Mouse (Mus musculus) macrophage (primary cell): ENCODE measurements around the gene Kprp. TPM values are rescaled to one million over a fixed set of nuclear protein-coding genes. Genes with fewer than 3 reads are reported as not detected.
"Not testable (repeated sequence)": the region's sequence is repeated elsewhere in the genome, so short reads cannot be mapped to it uniquely, and the experiment has no call there.

Experiments
- H3K27ac ChIP-seq: fragments of 350-480 bp; formaldehyde crosslinking; 2 replicates; pipeline ENCODE4 v1.9.0; 2021
- H3K36me3 ChIP-seq: fragments of 350-480 bp; formaldehyde crosslinking; 2 replicates; pipeline ENCODE4 v1.9.0; 2021; ENCODE audit errors: inconsistent target
- H3K4me3 ChIP-seq: fragments of 350-480 bp; formaldehyde crosslinking; 2 replicates; pipeline ENCODE4 v1.9.0; 2021; ENCODE audit errors: inconsistent target
- H3K79me2 ChIP-seq: fragments of 350-480 bp; formaldehyde crosslinking; 2 replicates; pipeline ENCODE4 v1.9.0; 2021; ENCODE audit errors: inconsistent target
- WGBS: methylation state at CpG from one replicate; pipeline ENCODE4 v1.1.7; 2026; ENCODE audit warnings: inconsistent platforms; ENCODE audit not compliant: missing documents; 5-methylcytosine and 5-hydroxymethylcytosine counted together
- polyA plus RNA-seq: library from polyadenylated mRNA; stranded (reverse); fragments of 250-400 nt; gene quantifications from 3 replicates; pipeline ENCODE4 v1.2.4, GENCODE M21; 2018; ENCODE audit warnings: inconsistent platforms
- total RNA-seq, 78 experiments: library from RNA; depleted of rRNA; stranded (reverse); fragments of 250-400 nt; gene quantifications; 1 replicate in 9 of 78; 2 replicates in 24 of 78; 3 replicates in 43 of 78; 4 replicates in 2 of 78; pipeline ENCODE4 v1.2.4; 2018; ENCODE audit warnings: inconsistent platforms in 56 of 78

Kprp gene
- total RNA-seq (2018; cell fraction: chromatin; rRNA removed) = not detected
- total RNA-seq (2018; cell fraction: cytosol; rRNA removed) = not detected
- total RNA-seq (2018; cell fraction: nucleus; rRNA removed) = not detected
- not detected in 3 replicates for polyA plus RNA-seq

DNA sequence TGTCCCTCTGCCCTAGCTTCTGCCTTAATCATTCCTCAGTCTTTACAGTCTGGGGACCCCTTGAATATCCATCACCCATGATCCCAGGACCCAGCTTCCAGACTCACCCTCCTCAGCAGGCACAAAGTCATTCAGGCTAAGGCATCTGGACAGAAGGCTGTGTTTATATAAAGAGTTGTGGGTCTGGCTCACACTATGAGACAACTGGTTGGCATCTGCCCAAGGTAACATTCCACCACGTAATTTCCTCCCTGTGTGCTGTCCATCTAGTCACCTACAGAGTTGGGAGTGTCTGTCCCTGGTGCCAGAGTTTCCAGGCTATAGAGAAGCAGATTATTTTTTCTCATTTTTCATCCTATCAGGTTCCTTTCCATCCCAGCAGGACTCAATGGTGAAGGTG lies at the start of gene Kprp:
Gene Kprp (minus strand): TSS at position 140 of the 400 bp plus-strand sequence.
- no peak within 1 kb of the TSS for H3K27ac ChIP-seq
- no peak within 1 kb of the TSS for H3K4me3 ChIP-seq
- no peaks in the 10 kb centered on the region for H3K36me3 ChIP-seq
- H3K79me2 ChIP-seq = no peaks in the 10 kb centered on the region
- WGBS = 35% methylated on average over 1 of the region's 1 CpGs

DNA sequence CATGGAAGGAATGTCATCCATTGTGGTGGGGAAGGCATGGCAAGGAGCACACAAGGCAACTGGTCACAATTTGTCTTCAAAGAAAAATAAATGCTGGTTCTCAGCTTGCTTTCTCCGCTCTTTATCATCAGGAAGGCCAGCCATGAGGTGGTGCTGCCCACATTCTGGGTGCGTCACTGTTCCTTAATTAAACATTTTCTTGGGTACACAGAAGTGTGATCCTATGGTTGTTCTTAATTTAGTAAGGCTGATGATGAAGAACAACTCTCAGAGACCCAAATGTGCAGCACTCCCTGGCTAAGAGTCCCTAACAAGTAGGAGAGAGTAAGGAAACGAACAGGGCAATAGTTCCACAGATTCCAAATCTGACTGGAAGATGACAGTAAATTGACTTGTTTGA lies 47.1 kb upstream of the Kprp start:
- H3K36me3 ChIP-seq = no peaks in the 10 kb centered on the region
- H3K27ac ChIP-seq = no peak overlapping the region
- 83% methylated on average over 3 of the region's 3 CpGs for WGBS
- no peaks in the 10 kb centered on the region for H3K79me2 ChIP-seq
- H3K4me3 ChIP-seq = no peak overlapping the region

DNA sequence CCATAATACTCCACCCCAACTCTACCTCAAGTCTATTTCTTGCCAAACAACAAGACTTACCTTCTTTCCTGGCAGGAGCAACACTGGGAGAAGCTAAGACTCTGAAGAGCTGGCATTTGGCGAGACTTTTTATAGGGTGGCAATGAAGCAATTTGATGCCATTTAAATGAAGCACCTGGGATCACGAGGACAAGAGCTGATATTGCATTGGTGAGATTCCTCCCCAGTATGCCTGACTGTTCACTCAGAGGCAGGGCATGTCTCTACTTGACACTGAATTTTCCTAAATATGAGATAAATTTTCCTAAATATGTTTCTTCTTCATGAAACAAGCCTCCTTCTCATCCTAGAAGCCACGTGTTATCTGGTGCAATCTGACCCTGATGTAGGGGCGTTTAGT lies 43.1 kb upstream of the Kprp start, which contains the start of gene 2310050C09Rik:
Gene 2310050C09Rik (minus strand): TSS at position 101 of the 400 bp plus-strand sequence.
- Histone ChIP-seq H3K27ac (no peak within 1 kb of the TSS), H3K4me3 (no peak within 1 kb of the TSS), H3K36me3 (no peaks in the 10 kb centered on the region), H3K79me2 (no peaks in the 10 kb centered on the region)
- WGBS = 79% methylated on average over 4 of the region's 4 CpGs

DNA sequence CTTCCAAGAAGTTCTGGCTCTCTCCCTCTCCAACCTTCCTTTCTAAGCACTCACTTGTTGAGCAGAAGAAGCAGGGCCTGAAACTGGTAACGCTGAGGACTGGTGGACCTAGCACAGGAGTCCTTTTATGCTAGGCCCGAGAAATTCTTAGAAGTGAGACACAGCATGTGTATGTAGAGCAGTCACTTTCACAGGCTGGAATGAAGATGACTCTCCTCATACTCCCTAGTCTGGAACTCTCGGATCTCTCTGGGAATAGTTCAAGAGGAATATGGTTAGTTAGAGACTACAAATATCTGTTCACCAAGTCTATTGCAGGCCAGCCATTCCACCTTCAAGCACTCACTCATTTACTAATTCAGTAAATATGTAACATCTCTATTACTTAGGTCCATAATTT lies 24.1 kb upstream of the Kprp start, which contains the start of gene Lce1l:
Gene Lce1l (minus strand): TSS at position 101 of the 400 bp plus-strand sequence.
- Histone ChIP-seq H3K36me3 (no peaks in the 10 kb centered on the region), H3K4me3 (no peak within 1 kb of the TSS), H3K27ac (no peak within 1 kb of the TSS), H3K79me2 (no peaks in the 10 kb centered on the region)
- 86% methylated on average over 3 of the region's 3 CpGs for WGBS

DNA sequence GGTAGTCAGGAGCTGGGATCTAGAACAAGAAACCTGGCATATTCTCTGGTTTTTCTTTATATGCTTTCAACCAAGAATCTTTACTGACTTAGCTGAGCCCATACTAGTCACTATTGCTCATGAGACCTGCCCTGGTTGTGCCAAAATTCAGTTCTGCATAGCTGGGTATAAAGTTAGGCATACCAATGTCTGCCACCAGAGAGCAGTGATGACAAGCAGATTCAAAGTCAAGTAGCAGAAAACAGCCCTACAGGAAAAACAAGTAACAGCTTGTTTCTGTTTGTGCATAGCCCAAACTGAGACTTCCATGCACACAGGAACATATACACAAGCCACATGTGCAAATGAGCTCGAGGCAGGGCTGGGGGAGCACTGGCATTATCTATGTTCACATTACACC lies 1.2 kb downstream of the Kprp start:
- no peak overlapping the region for H3K27ac ChIP-seq
- no peak overlapping the region for H3K4me3 ChIP-seq
- H3K36me3 ChIP-seq = no peaks in the 10 kb centered on the region
- WGBS = 6% methylated on average over 1 of the region's 1 CpGs
- H3K79me2 ChIP-seq = no peaks in the 10 kb centered on the region

DNA sequence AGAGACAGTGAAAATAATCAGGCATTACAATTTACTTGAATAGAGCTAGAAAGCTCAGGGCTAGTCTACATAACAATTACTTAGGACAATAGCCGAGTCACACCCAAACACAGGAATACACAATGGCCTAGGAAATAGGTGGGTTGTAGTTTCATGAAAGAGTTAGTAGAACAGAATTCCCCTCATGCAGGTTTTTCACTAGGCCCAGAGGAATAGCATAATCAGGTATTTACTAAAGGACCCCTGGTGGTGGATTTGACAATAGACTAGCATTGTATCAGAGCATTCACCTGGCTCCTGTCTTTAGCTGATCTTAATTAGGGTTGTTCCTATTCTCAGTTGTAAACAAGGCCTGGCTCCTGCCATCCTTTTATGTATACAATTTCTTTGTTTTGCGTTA lies 11.0 kb downstream of the Kprp start:
- not testable (repeated sequence) for H3K27ac ChIP-seq, H3K4me3 ChIP-seq, H3K36me3 ChIP-seq, H3K79me2 ChIP-seq
- 88% methylated on average over 2 of the region's 2 CpGs for WGBS

DNA sequence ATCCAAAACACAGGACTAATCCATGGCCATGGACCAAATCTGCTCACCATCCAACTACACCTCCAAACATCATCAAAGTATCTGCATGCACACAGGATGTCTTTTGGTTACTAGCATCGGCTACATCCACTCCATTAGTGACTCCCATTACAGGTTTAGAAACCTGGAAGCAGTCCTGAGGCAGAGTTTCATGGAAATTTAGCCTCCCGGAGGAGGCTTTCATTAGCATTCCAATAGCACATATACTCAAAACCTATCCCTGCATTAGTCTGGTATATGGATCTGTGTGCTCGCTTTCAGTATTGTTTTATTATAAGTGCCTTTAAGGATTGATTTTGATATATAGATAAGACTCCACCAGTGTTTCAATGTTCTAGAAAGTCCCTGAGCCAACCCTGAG lies 11.5 kb downstream of the Kprp start:
- Histone ChIP-seq H3K27ac (no peak overlapping the region), H3K36me3 (no peaks in the 10 kb centered on the region), H3K4me3 (no peak overlapping the region), H3K79me2 (no peaks in the 10 kb centered on the region)
- 82% methylated on average over 3 of the region's 3 CpGs for WGBS

DNA sequence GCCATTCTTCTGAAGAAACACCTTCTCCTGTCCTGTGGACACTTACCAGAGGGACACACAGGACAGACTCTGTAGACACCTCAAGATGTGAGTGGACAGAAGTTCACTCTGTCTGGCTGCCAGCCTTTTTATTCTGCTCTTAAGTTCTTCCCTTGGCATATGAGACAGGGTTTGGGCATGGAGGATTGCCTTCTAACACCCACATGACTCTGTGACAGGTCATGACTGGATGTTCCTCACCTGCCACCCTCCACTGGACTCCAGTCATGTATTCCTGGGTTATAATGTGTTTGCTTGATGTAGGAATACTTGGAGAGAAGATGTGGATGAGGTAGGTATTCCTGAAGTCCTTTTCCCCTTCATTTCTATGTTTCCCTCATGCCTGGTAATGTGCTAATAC lies 19.3 kb downstream of the Kprp start, which contains the start of gene Lce1k:
Gene Lce1k (minus strand): TSS at position 101 of the 400 bp plus-strand sequence.
- H3K27ac ChIP-seq = no peak within 1 kb of the TSS
- H3K36me3 ChIP-seq = no peaks in the 10 kb centered on the region
- no peaks in the 10 kb centered on the region for H3K79me2 ChIP-seq
- H3K4me3 ChIP-seq = no peak within 1 kb of the TSS

DNA sequence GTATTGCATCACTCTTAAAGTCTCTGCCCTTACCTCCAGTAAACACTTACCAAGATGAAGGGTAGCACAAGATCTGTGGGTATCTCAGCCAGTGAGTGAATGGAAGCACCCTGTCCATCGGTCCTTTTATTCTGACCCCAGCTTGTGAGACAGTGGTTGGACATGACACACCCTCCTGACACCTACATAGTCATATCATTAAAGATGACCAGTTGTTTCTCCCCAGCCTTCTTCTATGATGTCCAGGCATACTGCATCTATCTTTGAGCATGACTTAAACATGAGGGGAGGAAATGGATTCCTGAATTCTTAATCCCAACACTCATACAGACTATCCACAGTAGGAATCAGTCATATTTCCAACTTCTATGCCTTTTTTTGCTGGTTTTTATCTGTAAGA lies 36.6 kb downstream of the Kprp start, which contains the start of gene Lce1j:
Gene Lce1j (minus strand): TSS at position 101 of the 400 bp plus-strand sequence.
- Histone ChIP-seq H3K4me3 (no peak within 1 kb of the TSS), H3K27ac (no peak within 1 kb of the TSS), H3K79me2 (no peaks in the 10 kb centered on the region), H3K36me3 (no peaks in the 10 kb centered on the region)
- WGBS = 79% methylated on average over 1 of the region's 1 CpGs

DNA sequence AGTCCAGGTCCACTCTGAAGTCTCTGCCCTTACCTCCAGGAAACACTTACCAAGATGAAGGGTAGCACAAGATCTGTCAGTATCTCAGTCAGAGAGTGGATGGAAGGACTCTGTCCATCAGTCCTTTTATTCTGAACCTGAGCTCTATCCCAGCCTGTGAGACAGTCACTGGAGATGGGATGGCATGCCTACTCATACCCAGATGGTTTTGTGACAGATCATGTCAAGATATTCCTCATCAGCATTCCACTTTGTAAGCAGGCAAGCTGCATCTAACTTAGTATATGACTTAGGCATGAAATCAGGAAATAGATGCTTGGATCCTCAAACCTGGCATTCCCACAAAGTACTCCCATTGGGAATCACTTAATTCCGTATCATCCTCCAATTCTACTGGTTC lies 48.2 kb downstream of the Kprp start, which contains the start of gene Lce1i:
Gene Lce1i (minus strand): TSS at position 101 of the 400 bp plus-strand sequence.
- WGBS = 63% methylated on average over 1 of the region's 1 CpGs

More for the DNA sequence above, 48.2 kb downstream of the Kprp start, which contains the start of gene Lce1i:
- no peak within 1 kb of the TSS for H3K4me3 ChIP-seq
- no peaks in the 10 kb centered on the region for H3K36me3 ChIP-seq
- H3K79me2 ChIP-seq = no peaks in the 10 kb centered on the region
- H3K27ac ChIP-seq = no peak within 1 kb of the TSS

Other genes starting within 250 kb of the Kprp start
- not detected in 3 replicates for gene Smcp, start 238.2 kb downstream of the Kprp start, polyA plus RNA-seq
- gene 2210017I01Rik, start 219.8 kb downstream of the Kprp start, polyA plus RNA-seq = not detected in 3 replicates
- not detected in 3 replicates for gene Lce6a, start 205.6 kb downstream of the Kprp start, polyA plus RNA-seq
- gene Lce1a1, start 178.9 kb downstream of the Kprp start, polyA plus RNA-seq = not detected in 3 replicates
- not detected in 3 replicates for gene Lce1b, start 170.3 kb downstream of the Kprp start, polyA plus RNA-seq
- not detected in 3 replicates for gene Lce1a2, start 156.9 kb downstream of the Kprp start, polyA plus RNA-seq
- gene Lce1c, start 148.0 kb downstream of the Kprp start, polyA plus RNA-seq = not detected in 3 replicates
- gene Lce1d, start 140.0 kb downstream of the Kprp start, polyA plus RNA-seq = not detected in 3 replicates
- gene Lce1e, start 118.2 kb downstream of the Kprp start, polyA plus RNA-seq = not detected in 3 replicates
- gene Lce1f, start 106.9 kb downstream of the Kprp start, polyA plus RNA-seq = not detected in 3 replicates
- gene Gm38119, start 88.2 kb downstream of the Kprp start, polyA plus RNA-seq = not detected in 3 replicates
- not detected in 3 replicates for gene Lce1g, start 74.9 kb downstream of the Kprp start, polyA plus RNA-seq
- gene Lce1h, start 62.2 kb downstream of the Kprp start, polyA plus RNA-seq = not detected in 3 replicates
- gene Lce1i, start 48.3 kb downstream of the Kprp start, polyA plus RNA-seq = not detected in 3 replicates
- not detected in 3 replicates for gene Lce1j, start 36.7 kb downstream of the Kprp start, polyA plus RNA-seq
- gene Lce1k, start 19.4 kb downstream of the Kprp start, polyA plus RNA-seq = not detected in 3 replicates
- not detected in 3 replicates for gene Lce1l, start 24.0 kb upstream of the Kprp start, polyA plus RNA-seq
- gene 2310050C09Rik, start 43.0 kb upstream of the Kprp start, polyA plus RNA-seq = not detected in 3 replicates
- not detected in 3 replicates for gene Lce3a, start 99.0 kb upstream of the Kprp start, polyA plus RNA-seq
- not detected in 3 replicates for gene Lce3b, start 105.7 kb upstream of the Kprp start, polyA plus RNA-seq
- not detected in 3 replicates for gene Lce3c, start 117.2 kb upstream of the Kprp start, polyA plus RNA-seq
- not detected in 3 replicates for gene Lce3d, start 130.1 kb upstream of the Kprp start, polyA plus RNA-seq
- not detected in 3 replicates for gene Lce3e, start 139.8 kb upstream of the Kprp start, polyA plus RNA-seq
- not detected in 3 replicates for gene Lce3f, start 165.0 kb upstream of the Kprp start, polyA plus RNA-seq
- gene Crct1, start 188.4 kb upstream of the Kprp start, polyA plus RNA-seq = not detected in 3 replicates
- gene Lce1m, start 191.8 kb upstream of the Kprp start, polyA plus RNA-seq = not detected in 3 replicates
- not detected in 3 replicates for gene Gm4858, start 241.6 kb upstream of the Kprp start, polyA plus RNA-seq